25 mouse cellular contexts compared by ENCODE assay signal in the genomic region with DNA sequence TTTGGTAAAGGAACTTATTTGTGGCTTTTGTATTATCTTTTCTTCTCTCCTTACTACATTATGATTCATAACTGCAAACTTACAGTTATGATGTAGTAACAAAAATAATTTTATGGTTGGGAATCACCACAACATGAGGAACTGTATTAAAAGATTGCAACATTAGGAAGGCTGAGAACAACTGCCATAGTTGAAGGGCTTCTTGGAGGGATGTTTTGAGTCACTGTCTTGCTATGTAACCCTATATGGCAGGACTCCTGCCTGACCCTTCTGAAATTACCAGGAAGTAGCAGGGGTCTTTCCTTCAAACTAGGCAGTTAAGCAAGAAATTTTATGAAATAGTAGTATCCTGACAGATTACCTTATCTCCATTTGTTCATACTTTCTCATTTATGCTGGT. TPM values are rescaled to one million over a fixed set of nuclear protein-coding genes. Genes with fewer than 3 reads are reported as not detected.
A peak's percentile ranks its signal among the peaks of the same experiment; 100 is the strongest.
DNase-seq lines count a peak whose midpoint lies in the region; TF ChIP-seq lines count a peak whose summit lies in the region.
"Had no signal": no experiment of that assay in that cellular context is flagged by ENCODE, and none has a peak within 500 bp of the region (broad histone marks: within the 10 kb centered on the region; RNA-seq: fewer than 3 reads in every experiment).

No protein-coding gene starts in this region.

- H3K27me3 ChIP-seq in myocyte (ENCODE audit: control insufficient read depth, insufficient read depth, insufficient read length), result no peaks in the 10 kb centered on the region
- H3K27me3 ChIP-seq in cerebellum, adult 2 months (ENCODE audit: control insufficient read depth, insufficient read depth, low read length), result no peaks in the 10 kb centered on the region
- H3K27me3 ChIP-seq: embryonic facial prominence, embryonic 12.5 days; forebrain, embryonic 13.5 days; heart, embryonic 15.5 days; hindbrain, embryonic 15.5 days had no signal

- H3ac ChIP-seq in myocyte (ENCODE audit: control insufficient read depth, insufficient read length), result no peak overlapping the region

- no peaks in the 10 kb centered on the region for H3K4me1 ChIP-seq in cerebellum, adult 2 months (ENCODE audit: control insufficient read depth, insufficient read depth, low read length)
- H3K4me1 ChIP-seq: embryonic facial prominence, embryonic 12.5 days; forebrain, embryonic 13.5 days; heart, embryonic 10.5 days; heart, embryonic 15.5 days; hindbrain, embryonic 15.5 days had no signal

- H3K36me3 ChIP-seq in myocyte (ENCODE audit: control insufficient read depth, insufficient read depth), result no peaks in the 10 kb centered on the region
- H3K36me3 ChIP-seq: embryonic facial prominence, embryonic 12.5 days; heart, embryonic 10.5 days; heart, embryonic 15.5 days; hindbrain, embryonic 15.5 days had no signal

- DNase-seq in 3T3-L1 (ENCODE audit: low read depth, low spot score) (peak; percentile 47), adipocyte (ENCODE audit: low spot score) (peak; percentile 61)
- DNase-seq in fibroblast of lung, adult 2 months (ENCODE audit: low read depth), result peak; percentile 9
- DNase-seq in lung, postnatal 25 days (ENCODE audit: low spot score), result no peak
- DNase-seq in cerebellum, adult 2 months, result no peak
- no peak for DNase-seq in cerebellum, adult 18-20 months
- DNase-seq: adrenal gland, adult 8-10 months; adrenal gland, postnatal 36 days; B cell, adult 2 months; cerebellum, adult 11 months; cerebellum, postnatal 14 days; gastrocnemius, postnatal 36 days; heart, adult 18-20 months; heart, postnatal 36 days; kidney, adult 2 months had no signal

- H3K4me3 ChIP-seq in myocyte, result no peak overlapping the region
- H3K4me3 ChIP-seq in cerebellum, adult 2 months (replicated peaks; ENCODE audit: insufficient read depth, low read depth, low read length), result no peak overlapping the region
- H3K4me3 ChIP-seq: embryonic facial prominence, embryonic 12.5 days; forebrain, embryonic 13.5 days; heart, embryonic 10.5 days; heart, embryonic 15.5 days; hindbrain, embryonic 15.5 days had no signal

- H3K79me2 ChIP-seq in myocyte (ENCODE audit: control insufficient read depth, insufficient read depth), result no peaks in the 10 kb centered on the region

- H3K27ac ChIP-seq in cerebellum, adult 2 months (ENCODE audit: insufficient read depth, low read length), result no peak overlapping the region
- H3K27ac ChIP-seq: embryonic facial prominence, embryonic 12.5 days; forebrain, embryonic 13.5 days; heart, embryonic 10.5 days; heart, embryonic 15.5 days; hindbrain, embryonic 15.5 days had no signal

- TF ChIP-seq POLR2A in myocyte (IDR thresholded peaks at IDR 0.05; ENCODE audit: insufficient read length, low read depth), result no peak
- TF ChIP-seq POLR2A in cerebellum, adult 2 months (IDR thresholded peaks at IDR 0.05; ENCODE audit: borderline replicate concordance, insufficient read depth, low read length), result no peak

- H3K4me2 ChIP-seq in myocyte (ENCODE audit: low read depth), result peak overlapping the region; percentile 60
- H3K4me2 ChIP-seq: embryonic facial prominence, embryonic 12.5 days; forebrain, embryonic 13.5 days; heart, embryonic 15.5 days; hindbrain, embryonic 15.5 days had no signal

- TF ChIP-seq CTCF in cerebellum, adult 2 months (IDR thresholded peaks at IDR 0.05; ENCODE audit: borderline replicate concordance, insufficient read depth, low read depth, low read length), result no peak

TF ChIP-seq in myocyte, 11 proteins besides CTCF, POLR2A, EP300 and RAD21:
- TF ChIP-seq TCF3 (IDR thresholded peaks at IDR 0.05; ENCODE audit: insufficient read length, low read depth), result no peak
- TF ChIP-seq CEBPB (IDR thresholded peaks at IDR 0.05; ENCODE audit: insufficient read depth, poor library complexity, severe bottlenecking), result peak; percentile 77

RNA-seq across cellular contexts. Expression of a gene that starts 57.2 kb away (rescaled TPM):
- polyA plus RNA-seq in myocyte (2012; fragmentation: generic; extraction: Trizol), result not detected
- not detected in 2 replicates for polyA plus RNA-seq in cerebellum, adult 2 months (2012; rRNA removed)
- polyA plus RNA-seq: brain, embryonic 14.5 days; cortical plate, adult 2 months; embryonic facial prominence, embryonic 12.5 days; forebrain, embryonic 13.5 days; heart, embryonic 10.5 days; heart, embryonic 15.5 days; hindbrain, embryonic 11.5 days; hindbrain, embryonic 15.5 days; intestine, embryonic 16.5 days; kidney, adult 2 months had no signal

Comparison
In these comparisons a context has a peak if more than half of its experiments do, and no peak if none do; other contexts are left out.
1. DNase-seq: peak in 3T3-L1 (single experiment), adipocyte (single experiment) and fibroblast of lung, adult 2 months (single experiment); none in lung, postnatal 25 days (single experiment), cerebellum, adult 2 months (0 of 2) and cerebellum, adult 18-20 months (0 of 2).